Mouse (Mus musculus) MEL (cell line): ENCODE measurements around the gene Cartpt.

Source experiments
- SIN3A ChIP-seq: IDR thresholded peaks from 2 replicates; pipeline ENCODE4 v1.6.1; 2012; ENCODE audit warnings: low read length, improper control_type of control experiment, inconsistent platforms
- TBP ChIP-seq: IDR thresholded peaks from 2 replicates; pipeline ENCODE4 v1.8.0; 2011; ENCODE audit warnings: low read depth, low read length, improper control_type of control experiment

DNA sequence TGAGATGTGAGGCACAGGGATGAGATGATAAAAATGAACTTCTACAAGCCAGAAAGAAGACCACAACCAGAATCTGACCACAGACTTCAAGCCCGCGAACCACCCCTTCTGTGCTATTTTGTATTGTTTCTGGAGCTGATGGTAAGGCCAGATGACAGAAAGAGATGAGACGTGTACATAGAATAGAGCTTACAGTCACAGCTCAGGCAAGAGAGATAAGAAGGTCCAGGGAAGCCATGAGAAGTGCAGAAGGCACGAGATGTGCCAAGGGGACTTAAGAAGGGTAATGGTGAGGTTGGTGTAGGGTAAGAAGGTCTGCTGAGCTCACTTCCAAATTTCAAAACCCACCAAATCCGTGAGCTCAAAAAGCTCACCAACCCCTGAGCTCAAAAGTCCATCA is 36.6 kb downstream of the Cartpt start:
- TF ChIP-seq TBP: no peak
- no peak for TF ChIP-seq SIN3A
